In the genomic region with DNA sequence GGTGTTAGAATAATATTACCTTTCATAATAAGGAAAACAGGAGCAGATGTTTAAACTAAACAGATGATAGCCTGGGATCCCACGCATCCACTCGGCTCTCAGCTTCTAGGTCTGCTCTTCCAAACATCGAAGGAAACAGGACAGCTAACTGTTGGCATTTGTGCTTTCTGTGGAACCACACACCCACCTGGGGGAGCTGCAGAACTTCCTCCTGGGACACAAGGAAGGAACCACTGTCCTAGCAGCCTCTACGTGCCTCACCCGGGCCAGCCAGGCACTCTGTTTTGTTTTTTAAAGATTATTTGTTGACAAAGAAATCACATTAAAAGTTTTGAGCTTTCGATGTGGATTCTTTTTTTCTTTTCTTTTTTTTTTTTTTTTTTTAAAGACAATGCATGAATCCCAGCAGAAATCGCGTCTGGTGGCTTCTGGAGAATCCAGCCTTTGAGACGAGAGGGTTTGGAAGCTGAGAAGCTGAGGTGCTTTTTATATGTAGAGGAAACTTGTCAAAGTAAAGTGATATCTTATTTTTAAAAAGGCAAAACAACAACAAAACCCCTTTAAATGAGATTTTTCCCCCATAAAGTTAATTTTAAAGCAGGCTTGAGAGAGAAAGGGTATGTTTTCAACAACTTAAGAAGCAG, we compare ENCODE assay signal across 8 mouse cellular contexts. TPM values are rescaled to one million over a fixed set of nuclear protein-coding genes. Genes with fewer than 3 reads are reported as not detected.
DNase-seq lines count a peak whose midpoint lies in the region; ATAC-seq lines count a peak whose summit lies in the region.

No protein-coding gene starts in this region.

- peaks cover 49% of the 10 kb centered on the region for H3K4me1 ChIP-seq in heart, embryonic 12.5 days (replicated peaks)
- H3K4me1 ChIP-seq in embryonic facial prominence, embryonic 15.5 days, result peaks cover 50% of the 10 kb centered on the region
- H3K4me1 ChIP-seq in kidney, embryonic 15.5 days, result peaks cover 52% of the 10 kb centered on the region
- H3K4me1 ChIP-seq in midbrain, embryonic 10.5 days, result peaks cover 61% of the 10 kb centered on the region

- peak overlapping the region; percentile 92 for H3K27ac ChIP-seq in heart, embryonic 12.5 days (ENCODE audit: poor library complexity, severe bottlenecking)
- peak overlapping the region; percentile 94 for H3K27ac ChIP-seq in embryonic facial prominence, embryonic 15.5 days (replicated peaks)
- peak overlapping the region; percentile 92 for H3K27ac ChIP-seq in kidney, embryonic 15.5 days
- peak overlapping the region; percentile 94 for H3K27ac ChIP-seq in midbrain, embryonic 10.5 days (replicated peaks)

- no peak for DNase-seq in heart, adult 8-10 months (ENCODE audit: low spot score)
- DNase-seq in midbrain, embryonic 10.5 days (ENCODE audit: low spot score), result no peak
- no peak for DNase-seq in urinary bladder, adult 18-20 months (ENCODE audit: low spot score in 2 of 2)
- DNase-seq in retina, embryonic 14.5 days (ENCODE audit: low spot score), result no peak

- H3K4me2 ChIP-seq in heart, embryonic 12.5 days, result peak overlapping the region; percentile 77
- H3K4me2 ChIP-seq in embryonic facial prominence, embryonic 15.5 days (replicated peaks), result peak overlapping the region; percentile 60
- H3K4me2 ChIP-seq in kidney, embryonic 15.5 days, result peak overlapping the region; percentile 62

- ATAC-seq in heart, embryonic 12.5 days (ENCODE audit: insufficient number of reproducible peaks, low FRiP score), result no peak
- no peak for ATAC-seq in embryonic facial prominence, embryonic 15.5 days (ENCODE audit: insufficient number of reproducible peaks, low FRiP score, low TSS enrichment, low read depth)
- ATAC-seq in kidney, embryonic 15.5 days (replicated peaks; ENCODE audit: low FRiP score), result no peak
- ATAC-seq in cerebellum, adult (ENCODE audit: insufficient number of reproducible peaks, low FRiP score, low TSS enrichment), result no peak

- peak overlapping the region; percentile 82 for H3K4me3 ChIP-seq in heart, embryonic 12.5 days
- H3K4me3 ChIP-seq in embryonic facial prominence, embryonic 15.5 days (replicated peaks), result peak overlapping the region; percentile 58
- peak overlapping the region; percentile 73 for H3K4me3 ChIP-seq in kidney, embryonic 15.5 days (replicated peaks)
- peak overlapping the region; percentile 69 for H3K4me3 ChIP-seq in midbrain, embryonic 10.5 days

- H3K9ac ChIP-seq in heart, embryonic 12.5 days, result peak overlapping the region; percentile 92
- peak overlapping the region; percentile 54 for H3K9ac ChIP-seq in embryonic facial prominence, embryonic 15.5 days
- peak overlapping the region; percentile 83 for H3K9ac ChIP-seq in kidney, embryonic 15.5 days

- H3K36me3 ChIP-seq in heart, embryonic 12.5 days, result peaks cover 8% of the 10 kb centered on the region; the same call in 1 of the 2 replicates
- no peaks in the 10 kb centered on the region for H3K36me3 ChIP-seq in embryonic facial prominence, embryonic 15.5 days
- H3K36me3 ChIP-seq in kidney, embryonic 15.5 days, result no peaks in the 10 kb centered on the region
- H3K36me3 ChIP-seq in midbrain, embryonic 10.5 days, result peaks cover 17% of the 10 kb centered on the region

- WGBS in heart, embryonic 12.5 days, result 18% methylated on average over 9 of the region's 9 CpGs
- 5% methylated on average over 9 of the region's 9 CpGs for WGBS in embryonic facial prominence, embryonic 15.5 days
- WGBS in kidney, embryonic 15.5 days, result 6% methylated on average over 9 of the region's 9 CpGs
- WGBS in midbrain, embryonic 10.5 days, result 44% methylated on average over 9 of the region's 9 CpGs

- H3K27me3 ChIP-seq in heart, embryonic 12.5 days (replicated peaks), result no peaks in the 10 kb centered on the region
- H3K27me3 ChIP-seq in embryonic facial prominence, embryonic 15.5 days, result no peaks in the 10 kb centered on the region
- no peaks in the 10 kb centered on the region for H3K27me3 ChIP-seq in kidney, embryonic 15.5 days
- no peaks in the 10 kb centered on the region for H3K27me3 ChIP-seq in midbrain, embryonic 10.5 days (ENCODE audit: low read depth, poor library complexity, severe bottlenecking)

- no peaks in the 10 kb centered on the region for H3K9me3 ChIP-seq in heart, embryonic 12.5 days (replicated peaks)
- H3K9me3 ChIP-seq in embryonic facial prominence, embryonic 15.5 days (replicated peaks), result no peaks in the 10 kb centered on the region
- H3K9me3 ChIP-seq in kidney, embryonic 15.5 days (replicated peaks), result no peaks in the 10 kb centered on the region
- no peaks in the 10 kb centered on the region for H3K9me3 ChIP-seq in midbrain, embryonic 10.5 days (replicated peaks)

RNA-seq across cellular contexts. Expression of a gene that starts 50.0 kb away (rescaled TPM):
- 74.3 and 76.4 TPM in 2 replicates for polyA plus RNA-seq in heart, embryonic 12.5 days (2016; fragmentation: Nextera tagmentation; extraction: Ambion mirVana)
- total RNA-seq in heart, adult 8-10 months (2022), result 10 to 100 TPM; 19.9 to 23.5 (median 21.4) TPM
- polyA plus RNA-seq in embryonic facial prominence, embryonic 15.5 days (2015; fragmentation: Nextera tagmentation; extraction: Ambion mirVana), result 141 and 143 TPM in 2 replicates
- polyA plus RNA-seq in kidney, embryonic 15.5 days (2015; fragmentation: Nextera tagmentation; extraction: Ambion mirVana), result 106 and 110 TPM in 2 replicates
- polyA plus RNA-seq in midbrain, embryonic 10.5 days (2016; fragmentation: Nextera tagmentation; extraction: Ambion mirVana), result 70.9 and 79.7 TPM in 2 replicates
